Mouse (Mus musculus) cerebellum, postnatal 36 days (tissue): Measurements from ENCODE around the gene Ermp1.
"Not testable (repeated sequence)": the region's sequence is repeated elsewhere in the genome, so short reads cannot be mapped to it uniquely, and the experiment has no call there.

Experiments used
- DNase-seq, 2 experiments: peaks; one replicate each; pipeline ENCODE4 v3.0.0; 2021 to 2022; ENCODE audit warnings: mixed read lengths in 2 of 2

Ermp1 gene

GRCm38 (mm10) chr19:29596985-29597384 is 51.2 kb downstream of the Ermp1 start:
- DNase-seq, result no peak

GRCm38 (mm10) chr19:29596276-29596675 is 51.9 kb downstream of the Ermp1 start:
- no peak for DNase-seq

- DNase-seq, result not testable (repeated sequence)
These were observed 54.4 kb downstream of the Ermp1 start for GRCm38 (mm10) chr19:29593783-29594182.

- DNase-seq, result no peak
These were observed 64.5 kb downstream of the Ermp1 start for GRCm38 (mm10) chr19:29583734-29584133.

- no peak for DNase-seq
These were observed 65.8 kb downstream of the Ermp1 start for GRCm38 (mm10) chr19:29582439-29582838.

- no peak for DNase-seq
These were observed 81.7 kb downstream of the Ermp1 start for GRCm38 (mm10) chr19:29566512-29566911.

GRCm38 (mm10) chr19:29563258-29563779 is 84.9 kb downstream of the Ermp1 start:
- DNase-seq, result peak; percentile 38 to 64

GRCm38 (mm10) chr19:29562603-29563002 is 85.6 kb downstream of the Ermp1 start:
- DNase-seq, result no peak

GRCm38 (mm10) chr19:29562166-29562565 is 86.0 kb downstream of the Ermp1 start:
- DNase-seq, result no peak
